Mouse (Mus musculus) C2C12 (cell line): ENCODE data around the gene Bicra.

Experiments used
- CTCF ChIP-seq: IDR thresholded peaks from one replicate; pipeline ENCODE4 v1.5.1; 2011; ENCODE audit not compliant: control insufficient read depth, insufficient read depth, insufficient read length
- MYOD1 ChIP-seq: IDR thresholded peaks from one replicate; pipeline ENCODE4 v1.6.1; 2011; ENCODE audit warnings: low read depth; ENCODE audit not compliant: control insufficient read depth, insufficient read length
- MYOG ChIP-seq: IDR thresholded peaks from one replicate; pipeline ENCODE4 v1.6.1; 2011; ENCODE audit not compliant: control insufficient read depth, insufficient read length; ENCODE audit errors: extremely low read depth
- USF1 ChIP-seq: IDR thresholded peaks from one replicate; pipeline ENCODE4 v1.6.1; 2011; ENCODE audit warnings: low read depth, mild to moderate bottlenecking, control low read depth, moderate library complexity

- no peak for TF ChIP-seq CTCF
- no peak for TF ChIP-seq MYOD1
- no peak for TF ChIP-seq USF1
- no peak for TF ChIP-seq MYOG
Observed at GRCm38 (mm10) chr7:16042850-16043775, 4.6 kb downstream of the Bicra start.
